Mouse (Mus musculus): Measurements from ENCODE around the gene Ptbp3. TPM values are rescaled to one million over a fixed set of nuclear protein-coding genes. Genes with fewer than 3 reads are reported as not detected.
"Not testable (repeated sequence)": the region's sequence is repeated elsewhere in the genome, so short reads cannot be mapped to it uniquely, and the experiment has no call there.

Ptbp3 gene
- polyA plus RNA-seq, 1 experiment from 2014 or later: 66.9 TPM

- WGBS: 78% methylated on average over 11 of the region's 11 CpGs
- no peak for ATAC-seq
- Histone ChIP-seq H3K27me3 (replicated peaks) (no peaks in the 10 kb centered on the region), H3K9me3 (no peaks in the 10 kb centered on the region), H3K36me3 (no peaks in the 10 kb centered on the region), H3K27ac (no peak overlapping the region), H3K4me2 (replicated peaks) (no peak overlapping the region), H3K4me3 (replicated peaks) (no peak overlapping the region), H3K9ac (no peak overlapping the region), H3K4me1 (replicated peaks) (no peaks in the 10 kb centered on the region)
Measured at GRCm38 (mm10) chr4:59572521-59573118, 23.5 kb upstream of the Ptbp3 start.

GRCm38 (mm10) chr4:59570519-59570918, 21.4 kb upstream of the Ptbp3 start:
- H3K4me3 ChIP-seq (replicated peaks); H3K27me3 ChIP-seq (replicated peaks); H3K9me3 ChIP-seq; H3K4me2 ChIP-seq (replicated peaks); H3K36me3 ChIP-seq; ATAC-seq; H3K4me1 ChIP-seq (replicated peaks); H3K27ac ChIP-seq; H3K9ac ChIP-seq: not testable (repeated sequence)
- 93% methylated on average over 8 of the region's 8 CpGs for WGBS

- H3K4me3 ChIP-seq (replicated peaks): no peak overlapping the region
- WGBS: 2% methylated on average over 7 of the region's 7 CpGs
- H3K9me3 ChIP-seq: no peaks in the 10 kb centered on the region
- no peak overlapping the region for H3K27ac ChIP-seq
- no peak overlapping the region; the same call in 1 of the 2 replicates for H3K4me2 ChIP-seq (replicated peaks)
- H3K36me3 ChIP-seq: no peaks in the 10 kb centered on the region
- H3K4me1 ChIP-seq (replicated peaks): no peaks in the 10 kb centered on the region
- peak; percentile 65 for ATAC-seq
- no peak overlapping the region for H3K9ac ChIP-seq
- no peaks in the 10 kb centered on the region for H3K27me3 ChIP-seq (replicated peaks)
Measured at GRCm38 (mm10) chr4:59569538-59569937, 20.4 kb upstream of the Ptbp3 start.

- 82% methylated on average over 6 of the region's 6 CpGs for WGBS
- Histone ChIP-seq H3K4me2 (replicated peaks) (no peak overlapping the region), H3K4me3 (replicated peaks) (no peak overlapping the region), H3K9ac (no peak overlapping the region), H3K4me1 (replicated peaks) (no peaks in the 10 kb centered on the region), H3K36me3 (no peaks in the 10 kb centered on the region), H3K27ac (no peak overlapping the region), H3K27me3 (replicated peaks) (no peaks in the 10 kb centered on the region), H3K9me3 (no peaks in the 10 kb centered on the region)
- peak; percentile 20; the same call in 1 of the 2 replicates for ATAC-seq
Measured at GRCm38 (mm10) chr4:59567576-59568260, 18.6 kb upstream of the Ptbp3 start.

- no peaks in the 10 kb centered on the region for H3K27me3 ChIP-seq (replicated peaks)
- H3K4me1 ChIP-seq (replicated peaks): no peaks in the 10 kb centered on the region
- H3K4me3 ChIP-seq (replicated peaks): no peak overlapping the region
- H3K36me3 ChIP-seq: no peaks in the 10 kb centered on the region
- 75% methylated on average over 8 of the region's 8 CpGs for WGBS
- H3K9ac ChIP-seq: no peak overlapping the region
- H3K27ac ChIP-seq: no peak overlapping the region
- H3K9me3 ChIP-seq: no peaks in the 10 kb centered on the region
- ATAC-seq: no peak
- no peak overlapping the region for H3K4me2 ChIP-seq (replicated peaks)
Measured at GRCm38 (mm10) chr4:59565571-59566188, 16.5 kb upstream of the Ptbp3 start.

GRCm38 (mm10) chr4:59564128-59564527, 15.0 kb upstream of the Ptbp3 start:
- Histone ChIP-seq H3K27ac (no peak overlapping the region), H3K36me3 (no peaks in the 10 kb centered on the region), H3K4me3 (replicated peaks) (no peak overlapping the region), H3K9ac (no peak overlapping the region), H3K27me3 (replicated peaks) (no peaks in the 10 kb centered on the region), H3K4me1 (replicated peaks) (no peaks in the 10 kb centered on the region), H3K4me2 (replicated peaks) (no peak overlapping the region), H3K9me3 (no peaks in the 10 kb centered on the region)
- no peak for ATAC-seq
- WGBS: 89% methylated on average over 3 of the region's 3 CpGs

GRCm38 (mm10) chr4:59560141-59560540, 11.0 kb upstream of the Ptbp3 start:
- Histone ChIP-seq H3K4me2 (replicated peaks) (no peak overlapping the region), H3K9ac (no peak overlapping the region), H3K4me1 (replicated peaks) (no peaks in the 10 kb centered on the region), H3K27me3 (replicated peaks) (no peaks in the 10 kb centered on the region), H3K36me3 (no peaks in the 10 kb centered on the region), H3K27ac (no peak overlapping the region), H3K4me3 (replicated peaks) (no peak overlapping the region), H3K9me3 (no peaks in the 10 kb centered on the region)
- no peak for ATAC-seq
- 89% methylated on average over 6 of the region's 6 CpGs for WGBS

- Histone ChIP-seq H3K4me3 (replicated peaks) (no peak overlapping the region), H3K9me3 (no peaks in the 10 kb centered on the region), H3K27ac (no peak overlapping the region), H3K27me3 (replicated peaks) (no peaks in the 10 kb centered on the region), H3K36me3 (no peaks in the 10 kb centered on the region), H3K9ac (no peak overlapping the region), H3K4me1 (replicated peaks) (no peaks in the 10 kb centered on the region), H3K4me2 (replicated peaks) (no peak overlapping the region)
- 60% methylated on average over 6 of the region's 6 CpGs for WGBS
- ATAC-seq: no peak
Measured at GRCm38 (mm10) chr4:59558096-59558720, 9.0 kb upstream of the Ptbp3 start.

GRCm38 (mm10) chr4:59557343-59557742, 8.2 kb upstream of the Ptbp3 start:
- ATAC-seq; H3K4me3 ChIP-seq (replicated peaks); H3K36me3 ChIP-seq; H3K27ac ChIP-seq; H3K9me3 ChIP-seq; H3K4me2 ChIP-seq (replicated peaks); H3K9ac ChIP-seq; H3K4me1 ChIP-seq (replicated peaks); H3K27me3 ChIP-seq (replicated peaks): not testable (repeated sequence)
- 95% methylated on average over 4 of the region's 4 CpGs for WGBS

- Histone ChIP-seq H3K36me3 (no peaks in the 10 kb centered on the region), H3K9me3 (no peaks in the 10 kb centered on the region), H3K4me2 (replicated peaks) (no peak overlapping the region), H3K27me3 (replicated peaks) (no peaks in the 10 kb centered on the region), H3K9ac (no peak overlapping the region), H3K27ac (no peak overlapping the region), H3K4me1 (replicated peaks) (no peaks in the 10 kb centered on the region), H3K4me3 (replicated peaks) (no peak overlapping the region)
- no peak for ATAC-seq
Measured at GRCm38 (mm10) chr4:59555177-59555576, 6.0 kb upstream of the Ptbp3 start.

- no peak overlapping the region for H3K4me2 ChIP-seq (replicated peaks)
- WGBS: 31% methylated on average over 3 of the region's 3 CpGs
- peak; percentile 49 for ATAC-seq
- no peaks in the 10 kb centered on the region for H3K27me3 ChIP-seq (replicated peaks)
- H3K36me3 ChIP-seq: no peaks in the 10 kb centered on the region
- H3K4me1 ChIP-seq (replicated peaks): no peaks in the 10 kb centered on the region
- no peak overlapping the region for H3K9ac ChIP-seq
- H3K9me3 ChIP-seq: no peaks in the 10 kb centered on the region
- H3K4me3 ChIP-seq (replicated peaks): no peak overlapping the region
- H3K27ac ChIP-seq: peak overlapping the region; percentile 91
Measured at GRCm38 (mm10) chr4:59553576-59553975, 4.4 kb upstream of the Ptbp3 start.

- Histone ChIP-seq H3K27me3 (replicated peaks) (no peaks in the 10 kb centered on the region), H3K4me3 (replicated peaks) (no peak overlapping the region), H3K9me3 (no peaks in the 10 kb centered on the region), H3K36me3 (no peaks in the 10 kb centered on the region), H3K4me1 (replicated peaks) (no peaks in the 10 kb centered on the region), H3K4me2 (replicated peaks) (peak overlapping the region; percentile 22; the same call in 1 of the 2 replicates), H3K9ac (no peak overlapping the region), H3K27ac (peak overlapping the region; percentile 91)
- 56% methylated on average over 5 of the region's 5 CpGs for WGBS
- ATAC-seq: 0 out of 2 replicates have a peak, but pooled peaks have one; percentile 24
Measured at GRCm38 (mm10) chr4:59552835-59553234, 3.7 kb upstream of the Ptbp3 start.

Measured in intestine, embryonic 15.5 days (tissue).